Mouse (Mus musculus): Measurements from ENCODE around the gene H2al1f.
A peak's percentile ranks its signal among the peaks of the same experiment; 100 is the strongest.
"Not testable (repeated sequence)": the region's sequence is repeated elsewhere in the genome, so short reads cannot be mapped to it uniquely, and the experiment has no call there.

The H2al1f gene

GRCm38 (mm10) chrX:11314858-11315257, at the start of gene H2al1f:
Gene H2al1f, plus strand, starts transcription at chrX:11315158.
- not testable (repeated sequence) for H3K27me3 ChIP-seq (ENCODE audit: insufficient read depth, low read length); H3K4me1 ChIP-seq (replicated peaks; ENCODE audit: low read depth, low read length); H3K4me3 ChIP-seq (replicated peaks; ENCODE audit: low read length); H3K9me3 ChIP-seq (ENCODE audit: low read length); H3K36me3 ChIP-seq (ENCODE audit: insufficient read depth, low read length)

DNA sequence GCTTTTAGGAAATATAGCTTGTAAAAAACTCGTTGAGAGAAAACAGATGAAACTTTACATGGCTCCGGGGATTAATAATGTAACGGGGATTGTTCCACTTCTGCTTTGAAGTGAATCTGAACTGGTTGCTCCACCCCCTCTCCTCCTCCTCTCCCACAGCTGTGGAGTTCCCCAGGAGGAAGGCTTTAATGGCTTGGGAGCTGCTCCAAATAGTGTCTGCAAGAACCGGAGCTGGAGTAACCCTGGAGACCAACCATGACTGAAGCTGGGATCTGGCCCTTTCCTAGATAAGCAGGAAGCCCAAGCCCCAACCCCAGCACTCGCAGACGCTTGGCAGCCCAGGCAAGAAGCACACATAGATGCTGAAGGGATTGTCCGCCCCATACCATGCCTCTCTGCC, 47.2 kb upstream of the H2al1f start:
- no peak overlapping the region for H3K4me3 ChIP-seq (replicated peaks; ENCODE audit: low read length)
- no peaks in the 10 kb centered on the region for H3K4me1 ChIP-seq (replicated peaks; ENCODE audit: low read depth, low read length)
- no peaks in the 10 kb centered on the region for H3K9me3 ChIP-seq (ENCODE audit: low read length)
- no peaks in the 10 kb centered on the region for H3K27me3 ChIP-seq (ENCODE audit: insufficient read depth, low read length)
- TF ChIP-seq CTCF (conservative IDR thresholded peaks at IDR 0.05; ENCODE audit: low read length) = no peak
- TF ChIP-seq POU5F1 (IDR thresholded peaks at IDR 0.05; ENCODE audit: borderline replicate concordance, low read length) = no peak
- no peak for TF ChIP-seq NANOG (IDR thresholded peaks at IDR 0.05; ENCODE audit: borderline replicate concordance, low read length)
- no peaks in the 10 kb centered on the region for H3K36me3 ChIP-seq (ENCODE audit: insufficient read depth, low read length)

- no peaks in the 10 kb centered on the region for H3K9me3 ChIP-seq (ENCODE audit: low read length)
- no peaks in the 10 kb centered on the region for H3K36me3 ChIP-seq (ENCODE audit: insufficient read depth, low read length)
- TF ChIP-seq NANOG (IDR thresholded peaks at IDR 0.05; ENCODE audit: borderline replicate concordance, low read length) = no peak
- no peak for TF ChIP-seq POU5F1 (IDR thresholded peaks at IDR 0.05; ENCODE audit: borderline replicate concordance, low read length)
- TF ChIP-seq CTCF (conservative IDR thresholded peaks at IDR 0.05; ENCODE audit: low read length) = no peak
- H3K4me1 ChIP-seq (replicated peaks; ENCODE audit: low read depth, low read length) = no peaks in the 10 kb centered on the region
- no peaks in the 10 kb centered on the region for H3K27me3 ChIP-seq (ENCODE audit: insufficient read depth, low read length)
- no peak overlapping the region for H3K4me3 ChIP-seq (replicated peaks; ENCODE audit: low read length)
These were observed 45.9 kb upstream of the H2al1f start for GRCm38 (mm10) chrX:11269074-11269473.

GRCm38 (mm10) chrX:11273190-11273589, 41.8 kb upstream of the H2al1f start:
- TF ChIP-seq CTCF (conservative IDR thresholded peaks at IDR 0.05; ENCODE audit: low read length) (no peak), POU5F1 (IDR thresholded peaks at IDR 0.05; ENCODE audit: borderline replicate concordance, low read length) (no peak), NANOG (IDR thresholded peaks at IDR 0.05; ENCODE audit: borderline replicate concordance, low read length) (no peak)
- Histone ChIP-seq H3K9me3 (ENCODE audit: low read length) (no peaks in the 10 kb centered on the region), H3K4me3 (replicated peaks; ENCODE audit: low read length) (no peak overlapping the region), H3K27me3 (ENCODE audit: insufficient read depth, low read length) (no peaks in the 10 kb centered on the region), H3K36me3 (ENCODE audit: insufficient read depth, low read length) (no peaks in the 10 kb centered on the region), H3K4me1 (replicated peaks; ENCODE audit: low read depth, low read length) (no peaks in the 10 kb centered on the region)

- Histone ChIP-seq H3K4me1 (replicated peaks; ENCODE audit: low read depth, low read length) (no peaks in the 10 kb centered on the region), H3K9me3 (ENCODE audit: low read length) (peaks cover 3% of the 10 kb centered on the region; the same call in 1 of the 2 replicates), H3K4me3 (replicated peaks; ENCODE audit: low read length) (no peak overlapping the region), H3K27me3 (ENCODE audit: insufficient read depth, low read length) (no peaks in the 10 kb centered on the region), H3K36me3 (ENCODE audit: insufficient read depth, low read length) (no peaks in the 10 kb centered on the region)
- no peak for TF ChIP-seq CTCF (conservative IDR thresholded peaks at IDR 0.05; ENCODE audit: low read length)
- TF ChIP-seq POU5F1 (IDR thresholded peaks at IDR 0.05; ENCODE audit: borderline replicate concordance, low read length) = no peak
- no peak for TF ChIP-seq NANOG (IDR thresholded peaks at IDR 0.05; ENCODE audit: borderline replicate concordance, low read length)
These were observed 37.9 kb upstream of the H2al1f start for GRCm38 (mm10) chrX:11277083-11277482.

GRCm38 (mm10) chrX:11280741-11281140, 34.2 kb upstream of the H2al1f start:
- Histone ChIP-seq H3K4me3 (replicated peaks; ENCODE audit: low read length) (no peak overlapping the region), H3K9me3 (ENCODE audit: low read length) (peaks cover 35% of the 10 kb centered on the region), H3K4me1 (replicated peaks; ENCODE audit: low read depth, low read length) (no peaks in the 10 kb centered on the region), H3K36me3 (ENCODE audit: insufficient read depth, low read length) (no peaks in the 10 kb centered on the region), H3K27me3 (ENCODE audit: insufficient read depth, low read length) (no peaks in the 10 kb centered on the region)
- TF ChIP-seq CTCF (conservative IDR thresholded peaks at IDR 0.05; ENCODE audit: low read length) = no peak
- TF ChIP-seq NANOG (IDR thresholded peaks at IDR 0.05; ENCODE audit: borderline replicate concordance, low read length) = no peak
- TF ChIP-seq POU5F1 (IDR thresholded peaks at IDR 0.05; ENCODE audit: borderline replicate concordance, low read length) = no peak

DNA sequence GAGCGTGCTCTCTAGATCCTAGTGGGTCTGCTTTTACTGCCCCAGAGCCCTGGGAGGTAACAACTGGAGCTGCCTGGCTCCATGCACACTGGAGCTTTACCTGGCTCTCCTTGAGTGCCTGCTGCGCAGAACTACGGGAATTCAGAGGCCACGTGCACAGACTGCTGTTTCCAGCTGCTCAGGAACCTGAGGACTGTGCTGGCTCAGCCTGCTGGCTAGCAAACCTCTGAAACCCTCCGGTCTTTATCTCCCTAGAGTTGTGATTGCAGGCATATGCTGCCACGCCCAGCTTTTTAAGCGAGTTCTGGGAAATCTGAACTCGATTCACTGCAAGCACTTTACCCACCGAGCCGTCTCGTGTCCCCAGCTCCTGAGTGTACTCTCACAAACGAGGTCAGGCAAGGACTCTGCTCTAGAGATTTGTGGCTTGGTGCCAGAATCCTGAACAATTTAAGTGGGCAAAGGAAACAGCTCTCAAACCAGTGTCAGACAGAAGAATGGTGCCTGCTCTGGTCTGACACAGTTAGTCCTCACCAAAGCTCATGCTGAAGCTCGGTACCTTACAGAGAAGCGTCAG, 26.6 kb upstream of the H2al1f start:
- Histone ChIP-seq H3K27me3 (ENCODE audit: insufficient read depth, low read length) (no peaks in the 10 kb centered on the region), H3K36me3 (ENCODE audit: insufficient read depth, low read length) (no peaks in the 10 kb centered on the region), H3K4me3 (replicated peaks; ENCODE audit: low read length) (no peak overlapping the region), H3K4me1 (replicated peaks; ENCODE audit: low read depth, low read length) (peaks cover 8% of the 10 kb centered on the region), H3K9me3 (ENCODE audit: low read length) (peaks cover 38% of the 10 kb centered on the region)
- no peak for TF ChIP-seq POU5F1 (IDR thresholded peaks at IDR 0.05; ENCODE audit: borderline replicate concordance, low read length)

GRCm38 (mm10) chrX:11289244-11289643, 25.7 kb upstream of the H2al1f start:
- no peaks in the 10 kb centered on the region for H3K36me3 ChIP-seq (ENCODE audit: insufficient read depth, low read length)
- peaks cover 8% of the 10 kb centered on the region for H3K4me1 ChIP-seq (replicated peaks; ENCODE audit: low read depth, low read length)
- H3K27me3 ChIP-seq (ENCODE audit: insufficient read depth, low read length) = no peaks in the 10 kb centered on the region
- TF ChIP-seq CTCF (conservative IDR thresholded peaks at IDR 0.05; ENCODE audit: low read length) = no peak
- TF ChIP-seq NANOG (IDR thresholded peaks at IDR 0.05; ENCODE audit: borderline replicate concordance, low read length) = peak; percentile 68; the same call in 1 of the 2 replicates
- H3K9me3 ChIP-seq (ENCODE audit: low read length) = peaks cover 30% of the 10 kb centered on the region
- no peak overlapping the region for H3K4me3 ChIP-seq (replicated peaks; ENCODE audit: low read length)

DNA sequence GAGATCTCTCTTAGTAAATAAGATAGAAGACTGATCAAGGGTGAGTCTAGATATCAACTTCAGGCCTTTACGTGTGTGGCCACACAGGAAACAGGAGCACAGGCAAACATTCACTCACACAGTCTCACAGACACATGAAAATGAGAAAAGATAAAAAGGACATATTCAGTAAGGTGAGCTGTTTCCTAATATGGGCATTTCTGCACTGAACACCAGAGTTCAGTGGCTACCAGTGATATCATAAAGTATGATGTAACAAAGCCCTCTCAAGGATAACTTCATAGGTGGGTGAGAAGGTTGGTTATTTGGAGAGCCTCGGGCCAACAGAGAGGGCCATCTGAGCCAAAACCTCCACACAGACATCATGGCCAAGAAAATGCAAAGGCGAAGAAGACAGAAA, 16.0 kb upstream of the H2al1f start, which contains the start of gene H2al1a:
Gene H2al1a, plus strand, starts transcription at position 301 of the 400 bp plus-strand sequence.
- H3K9me3 ChIP-seq (ENCODE audit: low read length); H3K36me3 ChIP-seq (ENCODE audit: insufficient read depth, low read length); H3K4me1 ChIP-seq (replicated peaks; ENCODE audit: low read depth, low read length); H3K27me3 ChIP-seq (ENCODE audit: insufficient read depth, low read length); H3K4me3 ChIP-seq (replicated peaks; ENCODE audit: low read length): not testable (repeated sequence)

- H3K27me3 ChIP-seq (ENCODE audit: insufficient read depth, low read length); H3K4me3 ChIP-seq (replicated peaks; ENCODE audit: low read length); H3K36me3 ChIP-seq (ENCODE audit: insufficient read depth, low read length); H3K4me1 ChIP-seq (replicated peaks; ENCODE audit: low read depth, low read length); H3K9me3 ChIP-seq (ENCODE audit: low read length): not testable (repeated sequence)
These were observed 12.8 kb upstream of the H2al1f start, which contains the start of gene H2al1b for GRCm38 (mm10) chrX:11302132-11302531. Gene H2al1b, plus strand, starts transcription at chrX:11302432.

DNA sequence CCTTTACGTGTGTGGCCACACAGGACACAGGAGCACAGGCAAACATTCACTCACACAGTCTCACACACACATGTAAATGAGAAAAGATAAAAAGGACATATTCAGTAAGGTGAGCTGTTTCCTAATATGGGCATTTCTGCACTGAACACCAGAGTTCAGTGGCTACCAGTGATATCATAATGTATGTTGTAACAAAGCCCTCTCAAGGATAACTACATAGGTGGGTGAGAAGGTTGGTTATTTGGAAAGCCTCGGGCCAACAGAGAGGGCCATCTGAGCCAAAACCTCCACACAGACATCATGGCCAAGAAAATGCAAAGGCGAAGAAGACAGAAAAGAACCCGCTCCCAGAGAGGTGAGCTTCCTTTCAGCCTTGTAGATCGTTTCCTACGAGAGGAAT, 9.6 kb upstream of the H2al1f start, which contains the start of gene H2al1c:
Gene H2al1c, plus strand, starts transcription at position 301 of the 400 bp plus-strand sequence.
- H3K4me1 ChIP-seq (replicated peaks; ENCODE audit: low read depth, low read length); H3K9me3 ChIP-seq (ENCODE audit: low read length); H3K27me3 ChIP-seq (ENCODE audit: insufficient read depth, low read length); H3K36me3 ChIP-seq (ENCODE audit: insufficient read depth, low read length); H3K4me3 ChIP-seq (replicated peaks; ENCODE audit: low read length): not testable (repeated sequence)

DNA sequence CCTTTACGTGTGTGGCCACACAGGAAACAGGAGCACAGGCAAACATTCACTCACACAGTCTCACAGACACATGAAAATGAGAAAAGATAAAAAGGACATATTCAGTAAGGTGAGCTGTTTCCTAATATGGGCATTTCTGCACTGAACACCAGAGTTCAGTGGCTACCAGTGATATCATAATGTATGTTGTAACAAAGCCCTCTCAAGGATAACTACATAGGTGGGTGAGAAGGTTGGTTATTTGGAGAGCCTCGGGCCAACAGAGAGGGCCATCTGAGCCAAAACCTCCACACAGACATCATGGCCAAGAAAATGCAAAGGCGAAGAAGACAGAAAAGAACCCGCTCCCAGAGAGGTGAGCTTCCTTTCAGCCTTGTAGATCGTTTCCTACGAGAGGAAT, 6.4 kb upstream of the H2al1f start, which contains the start of gene H2al1d:
Gene H2al1d, plus strand, starts transcription at position 301 of the 400 bp plus-strand sequence.
- not testable (repeated sequence) for H3K4me1 ChIP-seq (replicated peaks; ENCODE audit: low read depth, low read length)

GRCm38 (mm10) chrX:11311634-11312033, 3.3 kb upstream of the H2al1f start, which contains the start of gene H2al1e:
Gene H2al1e, plus strand, starts transcription at chrX:11311934.
- not testable (repeated sequence) for H3K9me3 ChIP-seq (ENCODE audit: low read length); H3K4me3 ChIP-seq (replicated peaks; ENCODE audit: low read length); H3K36me3 ChIP-seq (ENCODE audit: insufficient read depth, low read length); H3K4me1 ChIP-seq (replicated peaks; ENCODE audit: low read depth, low read length); H3K27me3 ChIP-seq (ENCODE audit: insufficient read depth, low read length)

More for the DNA sequence above, 6.4 kb upstream of the H2al1f start, which contains the start of gene H2al1d:
- H3K27me3 ChIP-seq (ENCODE audit: insufficient read depth, low read length); H3K9me3 ChIP-seq (ENCODE audit: low read length); H3K4me3 ChIP-seq (replicated peaks; ENCODE audit: low read length); H3K36me3 ChIP-seq (ENCODE audit: insufficient read depth, low read length): not testable (repeated sequence)

All from E14TG2a.4 (cell line).